Mouse (Mus musculus): ENCODE results near the gene Gm10234. TPM values are rescaled to one million over a fixed set of nuclear protein-coding genes. Genes with fewer than 3 reads are reported as not detected.

Gene Gm10234
- not detected in 2 replicates for polyA plus RNA-seq (2015; fragmentation: Nextera tagmentation; extraction: Ambion mirVana)

- Histone ChIP-seq H3K9ac (ENCODE audit: low read length) (no peak within 1 kb of the TSS), H3K36me3 (ENCODE audit: control insufficient read depth, insufficient read depth, low read length) (no peaks in the 10 kb centered on the region), H3K4me2 (ENCODE audit: low read depth, low read length) (no peak within 1 kb of the TSS), H3K27me3 (ENCODE audit: control insufficient read depth, insufficient read depth, low read length) (no peaks in the 10 kb centered on the region), H3K4me1 (ENCODE audit: control insufficient read depth, insufficient read depth, low read length) (no peaks in the 10 kb centered on the region), H3K9me3 (replicated peaks; ENCODE audit: control insufficient read depth, low read length) (no peaks in the 10 kb centered on the region), H3K4me3 (replicated peaks; ENCODE audit: low read length) (no peak within 1 kb of the TSS), H3K27ac (ENCODE audit: low read length) (no peak within 1 kb of the TSS)
- ATAC-seq (ENCODE audit: insufficient read depth, low FRiP score) = no peak
Measured at GRCm38 (mm10) chr6:95321812-95322211, at the start of gene Gm10234. Gene Gm10234, plus strand, starts transcription at chr6:95322112.

- Histone ChIP-seq H3K4me2 (ENCODE audit: low read depth, low read length) (no peak overlapping the region), H3K9ac (ENCODE audit: low read length) (no peak overlapping the region), H3K27ac (ENCODE audit: low read length) (no peak overlapping the region), H3K27me3 (ENCODE audit: control insufficient read depth, insufficient read depth, low read length) (no peaks in the 10 kb centered on the region), H3K9me3 (replicated peaks; ENCODE audit: control insufficient read depth, low read length) (no peaks in the 10 kb centered on the region), H3K36me3 (ENCODE audit: control insufficient read depth, insufficient read depth, low read length) (no peaks in the 10 kb centered on the region), H3K4me3 (replicated peaks; ENCODE audit: low read length) (no peak overlapping the region), H3K4me1 (ENCODE audit: control insufficient read depth, insufficient read depth, low read length) (no peaks in the 10 kb centered on the region)
- 92% methylated on average over 1 of the region's 1 CpGs for WGBS
- ATAC-seq (ENCODE audit: insufficient read depth, low FRiP score) = no peak
Measured at GRCm38 (mm10) chr6:95277633-95278032, 44.3 kb upstream of the Gm10234 start.

DNA sequence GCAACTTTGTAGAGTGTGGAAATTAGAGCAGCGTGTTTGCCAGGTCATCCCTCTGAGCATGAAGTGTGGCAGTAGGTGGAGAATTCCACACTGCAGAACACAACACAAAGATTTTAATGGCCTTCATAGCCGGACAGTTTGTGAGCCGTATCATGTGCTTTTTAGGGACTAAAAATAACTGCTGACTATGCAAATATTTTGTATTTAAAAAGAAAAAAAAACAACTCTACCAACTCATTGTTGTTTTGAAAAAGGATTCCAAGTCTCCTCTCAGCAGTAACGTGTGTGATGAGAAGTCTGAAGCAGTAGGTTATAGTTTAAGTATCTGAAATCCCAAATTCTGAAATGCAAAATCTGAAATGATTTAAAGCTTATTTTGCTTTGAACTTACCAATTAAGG, 25.9 kb upstream of the Gm10234 start:
- Histone ChIP-seq H3K9me3 (replicated peaks; ENCODE audit: control insufficient read depth, low read length) (no peaks in the 10 kb centered on the region), H3K27me3 (ENCODE audit: control insufficient read depth, insufficient read depth, low read length) (no peaks in the 10 kb centered on the region), H3K4me3 (replicated peaks; ENCODE audit: low read length) (no peak overlapping the region), H3K27ac (ENCODE audit: low read length) (no peak overlapping the region), H3K4me1 (ENCODE audit: control insufficient read depth, insufficient read depth, low read length) (no peaks in the 10 kb centered on the region), H3K9ac (ENCODE audit: low read length) (no peak overlapping the region), H3K36me3 (ENCODE audit: control insufficient read depth, insufficient read depth, low read length) (no peaks in the 10 kb centered on the region), H3K4me2 (ENCODE audit: low read depth, low read length) (no peak overlapping the region)
- WGBS = 74% methylated on average over 4 of the region's 4 CpGs
- no peak for ATAC-seq (ENCODE audit: insufficient read depth, low FRiP score)

GRCm38 (mm10) chr6:95298387-95298786, 23.5 kb upstream of the Gm10234 start:
- Histone ChIP-seq H3K9ac (ENCODE audit: low read length) (no peak overlapping the region), H3K4me3 (replicated peaks; ENCODE audit: low read length) (no peak overlapping the region), H3K4me1 (ENCODE audit: control insufficient read depth, insufficient read depth, low read length) (no peaks in the 10 kb centered on the region), H3K36me3 (ENCODE audit: control insufficient read depth, insufficient read depth, low read length) (no peaks in the 10 kb centered on the region), H3K4me2 (ENCODE audit: low read depth, low read length) (no peak overlapping the region), H3K27ac (ENCODE audit: low read length) (no peak overlapping the region), H3K27me3 (ENCODE audit: control insufficient read depth, insufficient read depth, low read length) (no peaks in the 10 kb centered on the region), H3K9me3 (replicated peaks; ENCODE audit: control insufficient read depth, low read length) (no peaks in the 10 kb centered on the region)
- no peak for ATAC-seq (ENCODE audit: insufficient read depth, low FRiP score)
- 66% methylated on average over 3 of the region's 3 CpGs for WGBS

GRCm38 (mm10) chr6:95300658-95301057, 21.3 kb upstream of the Gm10234 start:
- Histone ChIP-seq H3K9ac (ENCODE audit: low read length) (no peak overlapping the region), H3K4me3 (replicated peaks; ENCODE audit: low read length) (no peak overlapping the region), H3K27me3 (ENCODE audit: control insufficient read depth, insufficient read depth, low read length) (no peaks in the 10 kb centered on the region), H3K4me1 (ENCODE audit: control insufficient read depth, insufficient read depth, low read length) (no peaks in the 10 kb centered on the region), H3K9me3 (replicated peaks; ENCODE audit: control insufficient read depth, low read length) (no peaks in the 10 kb centered on the region), H3K36me3 (ENCODE audit: control insufficient read depth, insufficient read depth, low read length) (no peaks in the 10 kb centered on the region), H3K4me2 (ENCODE audit: low read depth, low read length) (no peak overlapping the region), H3K27ac (ENCODE audit: low read length) (no peak overlapping the region)
- no peak for ATAC-seq (ENCODE audit: insufficient read depth, low FRiP score)
- WGBS = 66% methylated on average over 2 of the region's 2 CpGs

DNA sequence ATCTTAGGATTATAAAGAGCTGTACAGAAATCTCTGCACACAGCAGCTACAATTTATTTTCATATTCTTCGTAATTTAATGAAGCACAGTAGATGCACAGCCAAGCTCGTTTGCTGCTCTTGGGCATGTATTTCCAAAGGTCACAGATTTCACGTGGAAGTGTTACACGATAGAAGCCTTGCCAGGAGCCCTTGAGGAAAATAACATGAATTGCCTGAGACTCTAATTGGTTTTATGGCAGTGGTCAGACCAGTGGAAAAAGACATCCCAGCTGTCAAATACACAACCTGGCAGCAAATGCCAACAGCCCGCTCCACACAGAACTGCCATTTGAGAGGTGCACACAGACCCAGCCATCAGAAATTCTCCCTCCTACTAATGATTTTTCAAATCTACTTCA, 9.3 kb downstream of the Gm10234 start:
- H3K27me3 ChIP-seq (ENCODE audit: control insufficient read depth, insufficient read depth, low read length) = no peaks in the 10 kb centered on the region
- no peak overlapping the region for H3K27ac ChIP-seq (ENCODE audit: low read length)
- WGBS = 52% methylated on average over 5 of the region's 5 CpGs
- H3K4me2 ChIP-seq (ENCODE audit: low read depth, low read length) = no peak overlapping the region
- no peaks in the 10 kb centered on the region for H3K4me1 ChIP-seq (ENCODE audit: control insufficient read depth, insufficient read depth, low read length)
- no peaks in the 10 kb centered on the region for H3K36me3 ChIP-seq (ENCODE audit: control insufficient read depth, insufficient read depth, low read length)
- H3K9me3 ChIP-seq (replicated peaks; ENCODE audit: control insufficient read depth, low read length) = no peaks in the 10 kb centered on the region
- no peak overlapping the region for H3K9ac ChIP-seq (ENCODE audit: low read length)
- no peak overlapping the region for H3K4me3 ChIP-seq (replicated peaks; ENCODE audit: low read length)
- ATAC-seq (ENCODE audit: insufficient read depth, low FRiP score) = no peak

DNA sequence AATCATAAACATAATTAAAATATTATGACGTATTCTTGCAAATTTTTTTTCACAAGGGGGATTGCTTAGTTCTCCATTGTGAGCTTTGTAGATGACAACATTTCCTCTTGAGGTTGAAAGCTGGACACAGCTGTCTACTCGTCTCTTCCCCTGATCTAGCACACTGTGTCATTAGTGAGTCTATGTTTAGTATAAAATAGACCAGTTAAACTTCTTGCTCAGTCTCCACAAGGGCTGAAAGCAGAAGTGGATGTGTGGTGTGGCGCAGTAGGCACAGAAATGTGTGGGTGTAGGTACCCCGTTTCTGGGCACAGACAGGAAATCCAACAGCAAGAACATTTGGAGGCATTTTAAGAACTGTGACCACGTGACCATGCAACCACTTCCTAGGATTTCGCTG, 12.9 kb downstream of the Gm10234 start:
- Histone ChIP-seq H3K4me1 (ENCODE audit: control insufficient read depth, insufficient read depth, low read length) (no peaks in the 10 kb centered on the region), H3K4me2 (ENCODE audit: low read depth, low read length) (no peak overlapping the region), H3K9me3 (replicated peaks; ENCODE audit: control insufficient read depth, low read length) (no peaks in the 10 kb centered on the region), H3K9ac (ENCODE audit: low read length) (no peak overlapping the region), H3K4me3 (replicated peaks; ENCODE audit: low read length) (no peak overlapping the region), H3K36me3 (ENCODE audit: control insufficient read depth, insufficient read depth, low read length) (no peaks in the 10 kb centered on the region), H3K27me3 (ENCODE audit: control insufficient read depth, insufficient read depth, low read length) (no peaks in the 10 kb centered on the region), H3K27ac (ENCODE audit: low read length) (no peak overlapping the region)
- WGBS = 63% methylated on average over 6 of the region's 6 CpGs
- ATAC-seq (ENCODE audit: insufficient read depth, low FRiP score) = peak; percentile 50

GRCm38 (mm10) chr6:95349378-95349777, 27.5 kb downstream of the Gm10234 start:
- no peaks in the 10 kb centered on the region for H3K9me3 ChIP-seq (replicated peaks; ENCODE audit: control insufficient read depth, low read length)

DNA sequence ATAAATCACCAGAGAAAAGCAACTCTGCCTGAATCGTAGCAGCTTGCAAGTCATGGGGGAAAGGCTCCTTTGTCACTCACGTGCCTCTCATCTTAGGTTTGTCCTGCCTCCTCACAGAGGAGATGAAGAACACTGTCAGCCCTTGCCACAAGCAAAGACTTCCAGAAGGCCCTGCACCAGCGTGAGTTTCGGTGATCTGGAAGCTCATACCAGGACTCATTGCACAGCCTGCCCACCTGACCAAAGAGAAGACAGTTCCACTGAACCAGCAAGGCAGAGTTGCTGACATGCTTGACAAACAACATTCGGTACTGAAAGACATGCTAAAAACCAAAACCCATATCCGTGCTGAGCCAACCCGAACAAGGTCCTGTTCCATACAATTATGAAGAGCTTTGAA, 31.1 kb downstream of the Gm10234 start:
- H3K4me3 ChIP-seq (replicated peaks; ENCODE audit: low read length) = no peak overlapping the region
- 86% methylated on average over 7 of the region's 7 CpGs for WGBS
- no peaks in the 10 kb centered on the region for H3K9me3 ChIP-seq (replicated peaks; ENCODE audit: control insufficient read depth, low read length)
- no peak overlapping the region for H3K4me2 ChIP-seq (ENCODE audit: low read depth, low read length)
- no peaks in the 10 kb centered on the region for H3K27me3 ChIP-seq (ENCODE audit: control insufficient read depth, insufficient read depth, low read length)
- no peak overlapping the region for H3K27ac ChIP-seq (ENCODE audit: low read length)
- no peak overlapping the region for H3K9ac ChIP-seq (ENCODE audit: low read length)
- ATAC-seq (ENCODE audit: insufficient read depth, low FRiP score) = no peak
- no peaks in the 10 kb centered on the region for H3K4me1 ChIP-seq (ENCODE audit: control insufficient read depth, insufficient read depth, low read length)
- no peaks in the 10 kb centered on the region for H3K36me3 ChIP-seq (ENCODE audit: control insufficient read depth, insufficient read depth, low read length)

More at GRCm38 (mm10) chr6:95349378-95349777, 27.5 kb downstream of the Gm10234 start:
- no peak overlapping the region for H3K4me3 ChIP-seq (replicated peaks; ENCODE audit: low read length)
- H3K27ac ChIP-seq (ENCODE audit: low read length) = no peak overlapping the region
- no peaks in the 10 kb centered on the region for H3K36me3 ChIP-seq (ENCODE audit: control insufficient read depth, insufficient read depth, low read length)
- H3K27me3 ChIP-seq (ENCODE audit: control insufficient read depth, insufficient read depth, low read length) = no peaks in the 10 kb centered on the region
- H3K4me1 ChIP-seq (ENCODE audit: control insufficient read depth, insufficient read depth, low read length) = no peaks in the 10 kb centered on the region
- no peak overlapping the region for H3K4me2 ChIP-seq (ENCODE audit: low read depth, low read length)
- H3K9ac ChIP-seq (ENCODE audit: low read length) = no peak overlapping the region
- ATAC-seq (ENCODE audit: insufficient read depth, low FRiP score) = no peak

DNA sequence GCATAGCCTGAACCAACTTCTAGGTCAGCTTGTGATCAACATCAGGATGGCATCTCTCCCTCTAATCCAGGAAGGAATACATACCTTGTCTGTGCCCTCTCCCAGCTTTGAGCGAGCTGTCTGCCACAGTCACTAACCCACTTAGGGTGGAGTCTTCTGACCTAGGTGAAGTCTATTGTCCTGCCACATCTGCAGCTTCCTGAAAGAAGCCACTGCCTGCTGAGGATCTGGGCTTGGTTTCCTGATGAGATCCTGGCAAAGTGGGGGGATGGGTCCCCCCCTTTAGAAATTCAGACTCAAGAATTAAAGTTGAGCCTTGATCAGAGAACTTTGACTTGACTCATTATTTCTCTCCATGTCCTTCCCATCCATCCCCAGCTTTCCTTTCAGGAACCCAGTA, 32.0 kb downstream of the Gm10234 start:
- H3K27ac ChIP-seq (ENCODE audit: low read length) = no peak overlapping the region
- no peaks in the 10 kb centered on the region for H3K9me3 ChIP-seq (replicated peaks; ENCODE audit: control insufficient read depth, low read length)
- no peak overlapping the region for H3K4me2 ChIP-seq (ENCODE audit: low read depth, low read length)
- no peak overlapping the region for H3K4me3 ChIP-seq (replicated peaks; ENCODE audit: low read length)
- WGBS = 88% methylated on average over 1 of the region's 1 CpGs
- H3K36me3 ChIP-seq (ENCODE audit: control insufficient read depth, insufficient read depth, low read length) = no peaks in the 10 kb centered on the region
- H3K27me3 ChIP-seq (ENCODE audit: control insufficient read depth, insufficient read depth, low read length) = no peaks in the 10 kb centered on the region
- no peak for ATAC-seq (ENCODE audit: insufficient read depth, low FRiP score)
- H3K4me1 ChIP-seq (ENCODE audit: control insufficient read depth, insufficient read depth, low read length) = no peaks in the 10 kb centered on the region
- no peak overlapping the region for H3K9ac ChIP-seq (ENCODE audit: low read length)

All from stomach, embryonic 16.5 days (tissue).